Mouse (Mus musculus) erythroblast, embryonic 14.5 days (primary cell): ENCODE measurements around the gene Cnksr1.

ENCODE experiments used
- GATA1 ChIP-seq: IDR thresholded peaks from 2 replicates; pipeline ENCODE4 v1.6.1; 2012; ENCODE audit warnings: low read length, inconsistent platforms, mixed read lengths
- TAL1 ChIP-seq: IDR thresholded peaks from 3 replicates; pipeline ENCODE4 v1.6.1; 2012; ENCODE audit warnings: low read length, inconsistent platforms, mixed read lengths

DNA sequence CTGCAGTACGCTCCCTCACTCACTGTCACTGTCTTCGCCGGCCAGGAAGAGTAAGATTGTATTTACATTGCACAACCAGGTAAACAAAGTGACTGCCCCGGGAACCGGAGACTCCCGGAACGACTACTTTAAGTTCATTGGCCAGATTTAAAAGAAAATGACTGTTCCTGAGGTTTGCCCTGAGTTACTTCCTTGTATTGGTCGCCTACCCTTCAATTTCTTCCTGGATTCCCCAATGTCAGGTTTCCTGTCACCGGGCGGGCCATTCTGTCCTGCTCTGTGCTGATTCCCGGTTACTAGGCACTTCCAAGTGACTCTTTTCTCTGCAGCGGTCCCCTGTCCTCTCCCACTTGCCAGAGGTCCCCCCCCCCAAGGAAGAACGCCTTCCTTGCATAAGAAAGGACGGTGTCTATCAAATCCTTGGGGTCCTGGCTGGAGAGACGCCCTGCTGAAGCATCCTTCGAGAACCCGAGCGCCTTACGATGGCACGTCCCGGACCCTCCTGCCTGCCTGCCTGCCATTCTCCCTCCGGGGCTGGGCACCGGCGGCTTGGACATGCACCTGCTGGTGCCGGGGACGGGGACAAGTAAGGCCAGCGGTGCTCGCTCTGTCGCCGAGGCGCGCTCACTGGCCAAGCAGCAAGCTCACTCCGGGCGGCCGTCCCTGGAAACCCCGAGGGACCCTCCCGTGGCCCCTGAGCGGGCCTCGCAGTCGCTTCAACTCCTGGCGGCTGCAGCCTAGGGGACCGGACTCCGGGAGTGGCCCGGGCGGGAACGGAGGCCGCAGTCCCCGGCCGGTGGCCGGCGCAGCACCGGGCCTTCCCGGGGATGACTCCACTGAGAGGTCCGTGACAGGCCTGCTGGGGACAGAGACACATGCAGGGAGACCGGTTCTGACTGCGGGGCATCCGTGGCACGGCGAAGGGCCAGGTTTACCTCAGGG lies 48.3 kb upstream of the Cnksr1 start:
- TF ChIP-seq TAL1 (no peak), GATA1 (no peak)
